Mouse (Mus musculus) embryonic facial prominence, embryonic 11.5 days (tissue): Measurements from ENCODE around the gene Grcc10. TPM values are rescaled to one million over a fixed set of nuclear protein-coding genes. Genes with fewer than 3 reads are reported as not detected.
A peak's percentile ranks its signal among the peaks of the same experiment; 100 is the strongest.

ENCODE experiments used
- ATAC-seq: fragments of 200-750 bp; cut with Nextera tagmentation; replicated peaks from 2 replicates; pipeline ENCODE4 v1.8.0; 2017; ENCODE audit warnings: low read depth; ENCODE audit not compliant: insufficient number of reproducible peaks, low FRiP score, low TSS enrichment
- DNase-seq: peaks from one replicate; pipeline ENCODE4 v3.0.0-alpha.2; 2015; ENCODE audit warnings: low spot score
- H3K27ac ChIP-seq: fragments of 300-500 bp; sonication (generic); replicated peaks from 2 replicates; pipeline ENCODE4 v1.5.1; 2014; ENCODE audit warnings: mild to moderate bottlenecking, low read depth, low read length, control low read depth
- H3K27me3 ChIP-seq: fragments of 300-500 bp; sonication (generic); 2 replicates; pipeline ENCODE4 v1.6.1; 2014; ENCODE audit warnings: mild to moderate bottlenecking, low read length, moderate library complexity, mixed read lengths; ENCODE audit not compliant: control insufficient read depth, insufficient read depth
- H3K36me3 ChIP-seq: fragments of 300-500 bp; sonication (generic); replicated peaks from 2 replicates; pipeline ENCODE4 v1.6.1; 2014; ENCODE audit warnings: low read depth, mild to moderate bottlenecking, low read length, moderate library complexity, mixed read lengths; ENCODE audit not compliant: control insufficient read depth, insufficient read depth
- H3K4me1 ChIP-seq: fragments of 300-500 bp; sonication (generic); 2 replicates; pipeline ENCODE4 v1.6.1; 2014; ENCODE audit warnings: low read length, mixed read lengths; ENCODE audit not compliant: control insufficient read depth, insufficient read depth
- H3K4me2 ChIP-seq: fragments of 300-500 bp; sonication (generic); 2 replicates; pipeline ENCODE4 v1.6.1; 2014; ENCODE audit warnings: low read depth, mild to moderate bottlenecking, control low read depth, low read length, moderate library complexity
- H3K4me3 ChIP-seq: fragments of 300-500 bp; sonication (generic); 2 replicates; pipeline ENCODE4 v1.5.1; 2014; ENCODE audit warnings: low read depth, low read length, control low read depth
- H3K9ac ChIP-seq: fragments of 300-500 bp; sonication (generic); replicated peaks from 2 replicates; pipeline ENCODE4 v1.6.1; 2014; ENCODE audit warnings: mild to moderate bottlenecking, control low read depth, low read length
- H3K9me3 ChIP-seq: fragments of 300-500 bp; sonication (generic); replicated peaks from 2 replicates; pipeline ENCODE4 v1.6.1; 2016; ENCODE audit warnings: mild to moderate bottlenecking, low read length, inconsistent platforms, mixed read lengths; ENCODE audit not compliant: control insufficient read depth
- WGBS: fragments of 180-500 bp; shearing (Covaris S2); extraction: QIAGEN DNeasy Blood & Tissue Kit; methylation state at CpG from one replicate; pipeline ENCODE4 v1.1.7; 2014; 5-methylcytosine and 5-hydroxymethylcytosine counted together
- polyA plus RNA-seq: library from polyadenylated mRNA; unstranded; fragments of >200 nt; fragmentation: Nextera tagmentation; extraction: Ambion mirVana; gene quantifications from 2 replicates; pipeline ENCODE4 v1.2.1, GENCODE M21; 2014

The Grcc10 gene
- polyA plus RNA-seq, 1 experiment from 2014 or later, result 518 TPM

DNA sequence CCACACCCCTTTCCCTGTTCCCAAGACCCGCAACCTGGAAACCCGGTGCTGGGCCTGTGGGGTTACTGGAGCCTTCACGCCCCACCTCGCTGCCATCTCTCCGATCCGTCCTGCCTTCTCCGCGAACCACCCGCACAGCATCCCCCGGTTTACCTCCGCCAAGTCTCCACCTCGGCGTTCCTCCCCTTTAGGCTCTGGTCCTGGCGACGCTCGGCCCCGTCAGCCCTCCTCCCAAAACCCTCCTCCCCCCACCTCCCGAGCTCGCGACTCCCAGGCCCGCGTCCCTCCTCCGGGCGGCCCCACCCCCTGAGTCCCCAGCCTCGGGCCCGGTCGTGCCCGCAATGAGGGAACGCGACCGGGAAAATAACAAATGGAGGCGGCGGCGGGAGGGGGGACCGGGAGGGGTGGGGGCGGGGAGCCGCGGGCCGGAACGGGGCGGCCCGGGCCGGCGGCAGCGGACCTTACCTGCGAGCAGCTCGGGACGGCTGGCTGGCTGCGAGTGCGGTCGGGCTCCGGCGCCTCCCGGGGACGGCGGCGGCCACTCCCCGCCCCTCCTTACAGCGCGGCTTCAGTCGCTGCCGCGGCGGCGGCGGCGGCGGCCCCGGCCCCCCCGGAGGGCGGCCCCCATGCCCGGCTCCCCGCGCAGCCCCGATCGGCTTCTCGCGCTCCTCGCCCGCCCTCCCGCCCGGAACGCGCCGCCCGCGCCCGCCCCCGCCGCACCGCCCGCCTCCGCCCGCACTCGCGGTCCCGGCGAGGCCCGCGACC is 14.8 kb upstream of the Grcc10 start, which contains the start of the genes Gm45234 and Atn1:
Gene Gm45234, minus strand, starts transcription at position 191 of the 765 bp plus-strand sequence.
Gene Atn1, minus strand, starts transcription at position 694 of the 765 bp plus-strand sequence.
- Histone ChIP-seq H3K4me3 (peak within 1 kb of the TSS; percentile 78), H3K9me3 (no peaks in the 10 kb centered on the region), H3K27me3 (no peaks in the 10 kb centered on the region), H3K27ac (peak within 1 kb of the TSS; percentile 96), H3K36me3 (no peaks in the 10 kb centered on the region; the same call in 1 of the 2 replicates), H3K4me2 (peak within 1 kb of the TSS; percentile 60), H3K4me1 (peaks cover 6% of the 10 kb centered on the region; the same call in 1 of the 2 replicates), H3K9ac (peak within 1 kb of the TSS; percentile 95)
- DNase-seq, result peak; percentile 79
- ATAC-seq, result peak; percentile 42
- whole genome bisulfite sequencing, result under 1% methylated on average over 52 of the region's 100 CpGs

DNA sequence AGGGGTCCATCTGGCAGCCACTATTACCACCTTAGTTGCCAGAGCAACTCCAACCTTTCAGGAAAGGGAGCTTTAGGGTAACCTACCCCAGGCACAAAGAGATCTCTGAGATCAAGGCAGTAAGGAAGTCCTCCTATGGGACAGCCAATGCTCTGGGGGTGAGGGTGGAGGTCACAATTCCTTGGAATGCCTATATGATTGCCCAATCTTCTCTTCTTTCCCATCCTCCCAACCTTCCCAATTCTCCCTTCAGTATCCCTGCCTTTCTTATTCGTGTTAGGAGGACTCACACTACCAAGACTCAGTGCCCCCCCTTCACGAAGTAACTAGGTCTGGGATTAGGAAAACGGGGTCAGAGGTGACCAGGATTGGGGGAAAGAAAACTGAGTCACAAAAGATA is 14.1 kb upstream of the Grcc10 start:
- no peaks in the 10 kb centered on the region; the same call in 1 of the 2 replicates for H3K36me3 ChIP-seq
- peak overlapping the region; percentile 78 for H3K4me3 ChIP-seq
- WGBS, result 3% methylated on average over 3 of the region's 3 CpGs
- H3K27ac ChIP-seq, result no peak overlapping the region
- H3K9me3 ChIP-seq, result no peaks in the 10 kb centered on the region
- H3K4me2 ChIP-seq, result peak overlapping the region; percentile 60
- DNase-seq (no peak), ATAC-seq (no peak)
- H3K9ac ChIP-seq, result peak overlapping the region; percentile 95
- H3K4me1 ChIP-seq, result peaks cover 6% of the 10 kb centered on the region; the same call in 1 of the 2 replicates
- no peaks in the 10 kb centered on the region for H3K27me3 ChIP-seq

DNA sequence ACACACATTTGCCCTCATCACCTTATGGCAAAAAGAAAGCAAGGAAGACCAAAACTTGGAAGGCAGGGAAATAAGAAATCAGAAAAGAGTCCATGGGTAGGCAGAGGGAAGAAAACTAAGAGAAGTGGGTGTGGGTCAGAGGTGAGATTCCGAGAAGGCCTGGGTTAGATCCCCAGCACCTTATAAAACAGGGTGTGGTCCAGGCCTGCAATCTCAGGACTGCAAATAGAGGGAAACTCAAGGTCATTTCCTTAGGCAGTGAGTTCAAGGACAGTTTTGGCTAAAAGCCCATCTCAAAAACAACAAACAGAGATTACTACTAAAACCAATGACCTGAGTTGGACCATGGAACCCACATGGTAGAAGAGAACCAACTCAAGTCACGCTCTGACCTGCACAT is 12.7 kb upstream of the Grcc10 start:
- Histone ChIP-seq H3K27ac (no peak overlapping the region), H3K9me3 (no peaks in the 10 kb centered on the region), H3K4me3 (no peak overlapping the region), H3K4me1 (peaks cover 5% of the 10 kb centered on the region; the same call in 1 of the 2 replicates), H3K36me3 (no peaks in the 10 kb centered on the region; the same call in none of the 2 replicates), H3K9ac (no peak overlapping the region), H3K4me2 (no peak overlapping the region), H3K27me3 (no peaks in the 10 kb centered on the region)
- no peak for ATAC-seq
- 96% methylated on average over 2 of the region's 2 CpGs for WGBS
- DNase-seq, result no peak

DNA sequence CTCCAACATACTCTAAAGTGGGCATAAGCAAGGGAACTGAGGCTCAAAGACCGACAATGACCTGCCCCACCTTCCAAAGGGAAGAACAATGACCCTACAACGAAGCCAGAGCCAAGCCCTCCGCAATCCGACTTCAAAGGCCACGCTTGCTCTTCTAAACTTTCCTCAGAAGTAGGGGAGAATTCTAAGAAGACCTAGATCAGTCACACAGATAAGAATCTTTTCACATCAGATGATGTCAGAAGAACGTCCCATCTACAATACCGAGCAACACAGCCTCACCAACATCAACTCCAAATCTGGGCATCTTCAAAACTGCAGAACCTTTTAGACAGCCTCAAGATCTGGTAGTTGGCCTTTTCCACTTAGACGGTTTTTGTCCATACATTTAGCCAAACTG is 9.2 kb upstream of the Grcc10 start:
- no peaks in the 10 kb centered on the region for H3K9me3 ChIP-seq
- H3K4me2 ChIP-seq, result no peak overlapping the region
- peaks cover 5% of the 10 kb centered on the region; the same call in 1 of the 2 replicates for H3K4me1 ChIP-seq
- DNase-seq, result no peak
- ATAC-seq, result no peak
- peaks cover 3% of the 10 kb centered on the region for H3K36me3 ChIP-seq
- no peak overlapping the region for H3K9ac ChIP-seq
- WGBS, result 87% methylated on average over 8 of the region's 8 CpGs
- H3K27ac ChIP-seq, result no peak overlapping the region
- H3K4me3 ChIP-seq, result no peak overlapping the region
- H3K27me3 ChIP-seq, result no peaks in the 10 kb centered on the region

DNA sequence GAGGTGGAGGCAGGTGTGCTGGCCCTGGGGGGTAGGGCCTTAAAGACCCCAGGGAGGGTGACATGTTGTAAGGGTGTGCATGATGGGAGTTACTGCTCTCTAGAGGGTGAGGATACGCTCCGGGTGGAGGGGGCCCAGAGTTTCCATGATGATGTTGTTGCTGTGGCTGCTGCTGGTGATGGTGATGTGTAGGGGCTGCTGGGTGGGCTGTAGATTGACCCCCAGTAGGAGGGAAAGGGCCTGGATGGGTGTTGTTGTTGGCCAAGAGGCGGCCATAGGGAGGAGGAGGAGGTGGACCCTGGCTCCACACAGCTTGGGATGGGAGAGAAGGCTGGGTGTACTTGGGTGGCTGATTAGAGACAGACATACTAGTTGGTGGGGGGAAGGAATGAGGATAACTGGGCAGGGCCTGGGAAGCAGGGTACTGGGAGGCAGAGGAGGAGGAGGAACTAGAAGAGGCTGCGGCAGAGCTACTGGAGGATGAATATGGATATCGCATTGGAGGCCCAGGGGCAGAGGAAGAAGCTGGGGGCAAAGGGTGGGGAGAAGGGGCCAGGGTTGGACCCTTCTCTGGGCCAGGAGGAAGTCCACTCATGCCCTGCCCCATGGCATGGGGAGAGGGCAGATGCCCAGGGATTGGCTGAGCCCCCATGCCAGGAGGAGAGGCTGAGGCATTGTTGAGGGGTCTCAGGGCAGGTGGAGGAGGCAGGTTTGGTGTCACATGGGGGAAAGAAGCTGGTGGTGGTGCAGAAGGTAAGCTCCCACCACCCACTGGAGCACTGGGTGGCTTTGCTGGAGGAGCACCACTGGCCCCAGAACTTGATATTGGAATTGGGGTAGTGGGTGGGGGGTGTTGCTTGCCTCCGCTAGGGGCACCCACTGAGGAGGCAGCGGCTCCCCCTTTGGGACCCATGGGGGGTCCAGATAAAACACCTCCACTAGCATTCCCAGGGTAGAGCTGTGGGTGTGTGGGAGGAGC is 5.8 kb upstream of the Grcc10 start:
- Histone ChIP-seq H3K36me3 (peaks cover 7% of the 10 kb centered on the region), H3K4me3 (no peak overlapping the region; the same call in 1 of the 2 replicates), H3K27me3 (no peaks in the 10 kb centered on the region), H3K4me1 (peaks cover 5% of the 10 kb centered on the region; the same call in 1 of the 2 replicates), H3K9ac (peak overlapping the region; percentile 78), H3K4me2 (peak overlapping the region; percentile 98), H3K9me3 (no peaks in the 10 kb centered on the region), H3K27ac (no peak overlapping the region)
- DNase-seq, result no peak
- no peak for ATAC-seq
- 87% methylated on average over 7 of the region's 7 CpGs for WGBS

DNA sequence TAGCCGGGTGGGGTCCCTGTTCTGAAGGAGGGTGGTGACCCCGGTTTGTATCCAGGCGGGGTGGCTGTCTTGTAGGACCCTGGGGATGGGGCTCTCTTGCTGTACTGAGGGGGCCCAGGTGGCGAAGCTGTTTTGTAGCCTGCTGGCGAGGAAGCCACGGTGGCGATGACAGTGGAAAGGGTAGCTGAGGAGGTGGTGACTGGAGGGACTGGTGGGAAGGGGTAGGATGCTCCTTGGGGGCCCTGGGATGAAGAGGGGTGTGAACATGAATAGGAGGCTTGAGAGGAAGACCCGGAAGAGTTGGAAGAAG is 5.1 kb upstream of the Grcc10 start:
- peak overlapping the region; percentile 78 for H3K27ac ChIP-seq
- no peak; the same call in 1 of the 2 replicates for ATAC-seq

DNA sequence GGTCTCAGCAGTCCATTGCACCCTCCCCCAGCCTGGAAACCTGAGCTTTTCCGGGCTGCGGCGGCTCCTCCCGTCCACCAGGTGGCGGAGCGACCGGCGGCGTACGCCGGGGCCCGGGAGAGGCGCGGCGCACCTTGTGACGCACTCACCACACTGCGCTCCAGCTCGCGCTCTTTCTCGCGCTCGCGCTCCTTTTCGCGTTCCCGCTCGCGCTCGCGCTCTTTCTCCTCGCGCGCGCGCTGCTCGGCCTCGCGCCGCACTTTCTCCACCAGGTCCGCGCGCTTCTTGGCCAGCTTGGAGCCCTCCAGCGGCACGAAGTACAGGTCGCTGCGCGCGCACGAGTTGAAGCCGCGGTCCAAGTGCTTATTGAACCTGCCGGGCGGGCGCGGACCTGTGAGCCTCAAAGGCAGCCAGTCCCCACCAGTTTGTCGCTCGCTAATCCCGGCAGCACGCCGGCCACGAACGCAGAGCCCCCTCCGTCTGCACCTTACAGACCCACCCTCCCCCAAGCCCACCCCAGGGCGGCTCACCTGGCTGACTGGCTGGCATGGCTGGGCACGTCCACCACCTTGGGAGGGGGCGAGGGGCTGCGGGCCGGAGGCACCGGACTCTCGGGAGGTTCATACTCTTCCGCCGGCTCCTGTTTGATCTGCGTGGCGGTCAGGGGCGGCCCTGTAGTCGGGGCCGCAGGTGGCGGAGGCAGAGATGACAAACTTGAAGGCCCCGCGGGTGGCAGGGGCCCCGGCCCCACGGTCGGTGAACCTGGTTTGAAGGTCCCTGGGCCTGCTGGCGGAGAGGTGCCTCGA is 4.5 kb upstream of the Grcc10 start:
- H3K9me3 ChIP-seq, result no peaks in the 10 kb centered on the region
- peak overlapping the region; percentile 78 for H3K27ac ChIP-seq
- peak overlapping the region; percentile 98 for H3K4me2 ChIP-seq
- DNase-seq (peak; percentile 97), ATAC-seq (peak; percentile 73)
- H3K36me3 ChIP-seq, result peaks cover 7% of the 10 kb centered on the region
- peak overlapping the region; percentile 46 for H3K4me3 ChIP-seq
- peaks cover 5% of the 10 kb centered on the region; the same call in 1 of the 2 replicates for H3K4me1 ChIP-seq
- H3K27me3 ChIP-seq, result no peaks in the 10 kb centered on the region
- under 1% methylated on average over 85 of the region's 85 CpGs for WGBS
- peak overlapping the region; percentile 78 for H3K9ac ChIP-seq

More for the DNA sequence above, 5.1 kb upstream of the Grcc10 start:
- Histone ChIP-seq H3K9me3 (no peaks in the 10 kb centered on the region), H3K36me3 (peaks cover 7% of the 10 kb centered on the region), H3K4me2 (peak overlapping the region; percentile 98), H3K4me3 (peak overlapping the region; percentile 46), H3K9ac (peak overlapping the region; percentile 78), H3K4me1 (peaks cover 5% of the 10 kb centered on the region; the same call in 1 of the 2 replicates), H3K27me3 (no peaks in the 10 kb centered on the region)
- 17% methylated on average over 8 of the region's 8 CpGs for WGBS
- no peak for DNase-seq
